Comparison of ENCODE assay signal across 13 mouse cellular contexts in the genomic region with DNA sequence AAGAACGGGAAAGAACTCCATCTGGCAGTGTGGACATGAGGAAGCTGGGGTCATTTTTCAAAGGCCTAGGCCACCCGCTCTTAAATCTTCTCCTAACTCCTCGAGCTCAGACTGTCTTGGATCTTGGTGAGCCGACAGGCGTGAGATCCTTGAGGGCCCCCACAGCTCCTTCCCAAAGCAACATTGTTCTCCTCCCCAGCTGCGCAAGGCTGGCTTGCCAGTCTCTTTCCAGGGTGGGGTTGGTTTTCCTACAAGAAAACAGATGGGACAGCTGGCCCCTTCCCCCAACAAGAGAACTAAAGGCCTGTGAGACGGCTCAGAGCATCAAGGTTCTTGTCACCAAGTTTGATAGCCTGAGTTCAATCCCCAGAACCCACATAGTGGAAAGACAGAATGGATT.
A peak's percentile ranks its signal among the peaks of the same experiment; 100 is the strongest.
DNase-seq lines count a peak whose midpoint lies in the region; ATAC-seq and TF ChIP-seq lines count a peak whose summit lies in the region.
"Had no signal": no experiment of that assay in that cellular context is flagged by ENCODE, and none has a peak within 500 bp of the region (broad histone marks: within the 10 kb centered on the region; RNA-seq: fewer than 3 reads in every experiment).

No protein-coding gene starts in this region.

- no peak for TF ChIP-seq CTCF in gastrocnemius, adult 2 months (IDR thresholded peaks at IDR 0.05)
- TF ChIP-seq CTCF in liver, postnatal 0 days (IDR thresholded peaks at IDR 0.05; ENCODE audit: low read depth), result no peak

- ATAC-seq in liver, postnatal 0 days, result no peak
- ATAC-seq in intestine, embryonic 15.5 days, result no peak
- no peak for ATAC-seq in stomach, embryonic 14.5 days (ENCODE audit: insufficient number of reproducible peaks, insufficient read depth, low FRiP score, low read depth)
- ATAC-seq: inflammation-experienced regulatory T-cells, adult 6 months had no signal

- no peaks in the 10 kb centered on the region for H3K27me3 ChIP-seq in liver, postnatal 0 days (ENCODE audit: insufficient read depth, low read length)
- no peaks in the 10 kb centered on the region for H3K27me3 ChIP-seq in intestine, embryonic 15.5 days (replicated peaks)
- no peaks in the 10 kb centered on the region for H3K27me3 ChIP-seq in stomach, embryonic 14.5 days (ENCODE audit: control insufficient read depth, insufficient read depth, low read length)
- H3K27me3 ChIP-seq: heart, embryonic 15.5 days had no signal

- TF ChIP-seq EP300 in liver, postnatal 0 days (IDR thresholded peaks at IDR 0.05; ENCODE audit: low read depth), result no peak

- H3K9me3 ChIP-seq in liver, postnatal 0 days (ENCODE audit: low read length), result no peaks in the 10 kb centered on the region
- no peaks in the 10 kb centered on the region for H3K9me3 ChIP-seq in intestine, embryonic 15.5 days
- H3K9me3 ChIP-seq in stomach, embryonic 14.5 days (ENCODE audit: control insufficient read depth, low read depth, low read length), result no peaks in the 10 kb centered on the region
- H3K9me3 ChIP-seq: heart, embryonic 15.5 days had no signal

- no peak overlapping the region for H3K9ac ChIP-seq in liver, postnatal 0 days (replicated peaks)
- H3K9ac ChIP-seq in intestine, embryonic 15.5 days, result no peak overlapping the region
- no peak overlapping the region for H3K9ac ChIP-seq in stomach, embryonic 14.5 days (replicated peaks; ENCODE audit: low read depth, low read length)
- H3K9ac ChIP-seq: heart, embryonic 15.5 days; liver, embryonic 14.5 days had no signal

- no peak overlapping the region for H3K4me3 ChIP-seq in gastrocnemius, adult 2 months
- no peak overlapping the region for H3K4me3 ChIP-seq in liver, postnatal 0 days (ENCODE audit: low read depth, low read length)
- H3K4me3 ChIP-seq in intestine, embryonic 15.5 days (replicated peaks), result no peak overlapping the region
- H3K4me3 ChIP-seq in stomach, embryonic 14.5 days (ENCODE audit: low read depth, low read length), result no peak overlapping the region
- H3K4me3 ChIP-seq: heart, embryonic 15.5 days had no signal

- 80% methylated on average over 7 of the region's 7 CpGs for WGBS in liver, postnatal 0 days (ENCODE audit: insufficient replicate concordance)
- WGBS in intestine, embryonic 15.5 days, result 53% methylated on average over 7 of the region's 7 CpGs
- 48% methylated on average over 7 of the region's 7 CpGs for WGBS in stomach, embryonic 14.5 days

- DNase-seq in gastrocnemius, adult 2 months, result peak; percentile 35
- DNase-seq in gastrocnemius, postnatal 36 days, result no peak
- peak; percentile 7 for DNase-seq in liver, postnatal 0 days
- DNase-seq in liver, result no peak
- DNase-seq in right cerebral cortex, postnatal 4 days, result no peak
- no peak for DNase-seq in left cerebral cortex, postnatal 14 days (ENCODE audit: low spot score in 2 of 2)
- DNase-seq: cerebellum, adult 9-10 months; layer of hippocampus, postnatal 36 days had no signal

- intact Hi-C loops in gastrocnemius, adult 2 months (cut with DNase I), result no loop called here
- intact Hi-C loops in gastrocnemius, postnatal 36 days (cut with DNase I), result no loop called here
- intact Hi-C loops in left cerebral cortex, postnatal 14 days (cut with DNase I), result no loop called here

- peak overlapping the region; percentile 3; the same call in 1 of the 2 replicates for H3K27ac ChIP-seq in gastrocnemius, adult 2 months
- H3K27ac ChIP-seq in liver, postnatal 0 days (ENCODE audit: low read depth), result no peak overlapping the region
- peak overlapping the region; percentile 27 for H3K27ac ChIP-seq in intestine, embryonic 15.5 days
- peak overlapping the region; percentile 2; the same call in 1 of the 2 replicates for H3K27ac ChIP-seq in stomach, embryonic 14.5 days (ENCODE audit: low read length)
- H3K27ac ChIP-seq: liver, embryonic 14.5 days had no signal

- H3K4me1 ChIP-seq in liver, postnatal 0 days (ENCODE audit: insufficient read depth), result no peaks in the 10 kb centered on the region
- H3K4me1 ChIP-seq in intestine, embryonic 15.5 days (replicated peaks), result peaks cover 18% of the 10 kb centered on the region
- peaks cover 8% of the 10 kb centered on the region for H3K4me1 ChIP-seq in stomach, embryonic 14.5 days (ENCODE audit: control insufficient read depth, insufficient read depth, low read length)

- no peaks in the 10 kb centered on the region for H3K36me3 ChIP-seq in liver, postnatal 0 days (replicated peaks; ENCODE audit: insufficient read depth, low read length)
- no peaks in the 10 kb centered on the region for H3K36me3 ChIP-seq in intestine, embryonic 15.5 days
- H3K36me3 ChIP-seq in stomach, embryonic 14.5 days (ENCODE audit: control insufficient read depth, insufficient read depth, low read length), result no peaks in the 10 kb centered on the region
- H3K36me3 ChIP-seq: heart, embryonic 15.5 days had no signal

- no peak overlapping the region for H3K4me2 ChIP-seq in liver, postnatal 0 days (ENCODE audit: low read depth, low read length)
- H3K4me2 ChIP-seq in intestine, embryonic 15.5 days (replicated peaks), result no peak overlapping the region
- H3K4me2 ChIP-seq in stomach, embryonic 14.5 days (replicated peaks; ENCODE audit: low read depth, low read length), result no peak overlapping the region
- H3K4me2 ChIP-seq: heart, embryonic 15.5 days had no signal

Comparison
In these comparisons a context has a peak if more than half of its experiments do, and no peak if none do; other contexts are left out.
1. DNase-seq: peak in gastrocnemius, adult 2 months (single experiment) and liver, postnatal 0 days (single experiment); none in gastrocnemius, postnatal 36 days (0 of 2), liver (single experiment), right cerebral cortex, postnatal 4 days (single experiment) and left cerebral cortex, postnatal 14 days (0 of 2).